Mouse (Mus musculus): Measurements from ENCODE around the gene Tmed6.
"Not testable (repeated sequence)": the region's sequence is repeated elsewhere in the genome, so short reads cannot be mapped to it uniquely, and the experiment has no call there.

Gene Tmed6

DNA sequence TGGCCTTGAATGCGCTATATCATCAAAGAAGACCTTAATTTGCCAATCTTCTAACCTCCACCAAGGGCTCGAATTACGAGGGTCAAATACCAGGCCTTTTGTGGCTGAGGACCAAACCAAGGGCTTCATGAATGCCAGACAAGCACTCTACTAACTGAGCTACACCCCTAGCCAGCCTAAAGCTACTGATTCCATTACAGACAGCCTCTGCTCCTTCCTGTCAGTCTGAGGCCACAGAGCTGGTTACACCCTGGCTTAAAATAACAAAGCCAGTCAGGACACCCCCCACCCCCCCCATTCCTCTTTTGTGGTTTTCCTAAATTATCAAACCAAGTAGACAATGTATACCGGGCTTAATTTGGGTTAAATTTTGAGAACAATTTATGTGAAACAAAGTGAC is 8.3 kb upstream of the Tmed6 start:
- DNase-seq, result no peak

GRCm38 (mm10) chr8:107062613-107063012 is 2.8 kb downstream of the Tmed6 start:
- DNase-seq, result no peak

- DNase-seq, result no peak
These were observed 8.5 kb downstream of the Tmed6 start for GRCm38 (mm10) chr8:107056973-107057369.

DNA sequence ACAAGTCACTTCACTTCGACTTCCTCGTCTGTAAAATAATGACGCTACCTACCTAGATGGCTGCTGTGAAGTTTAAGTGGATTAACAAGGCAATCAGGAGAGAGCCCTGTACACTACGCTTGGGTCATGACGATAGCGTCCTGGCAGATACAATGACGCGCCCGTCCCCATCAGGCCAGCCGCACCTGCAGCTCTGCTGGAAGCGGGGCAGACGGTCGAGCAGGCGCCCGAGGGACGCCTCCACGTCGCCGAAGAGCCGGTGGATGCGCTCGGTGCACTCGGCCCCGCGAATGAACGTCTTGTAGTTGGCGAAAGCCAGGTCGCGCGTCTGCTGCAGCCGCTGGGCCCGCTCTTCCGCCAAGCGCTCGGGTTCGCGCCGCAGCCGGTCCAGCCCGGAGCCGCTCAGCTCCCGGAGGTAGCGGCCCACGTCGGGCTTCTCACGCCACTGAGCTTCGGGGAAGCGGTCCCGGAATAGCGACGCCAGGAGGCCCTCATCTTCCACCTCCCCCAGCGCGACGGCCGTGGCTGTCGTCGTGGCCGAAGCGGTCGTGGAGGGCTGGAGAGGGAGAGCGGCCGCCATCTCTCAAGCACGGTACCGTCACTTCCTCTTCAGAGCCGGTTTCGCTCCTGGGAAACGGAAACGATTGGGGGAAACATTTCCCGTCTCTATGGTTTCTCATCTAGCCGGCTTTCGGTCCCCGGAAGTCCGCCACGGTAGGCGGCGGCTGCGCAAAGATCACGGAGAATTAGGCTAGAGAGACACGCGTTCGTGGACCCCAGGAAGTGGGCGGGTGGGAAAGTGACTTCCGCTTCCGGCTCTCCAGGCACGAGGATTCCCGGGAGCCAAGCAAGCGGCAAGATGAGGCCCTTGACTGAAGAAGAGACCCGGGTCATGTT is 9.1 kb downstream of the Tmed6 start, which contains the start of the genes Cog8 and Nip7:
TSS of gene Cog8 (minus strand) at position 614 of the 897 bp plus-strand sequence.
TSS of gene Nip7 (plus strand) at position 802 of the 897 bp plus-strand sequence.
- peak; percentile 96 to 98 for DNase-seq

GRCm38 (mm10) chr8:107052046-107052445 is 13.4 kb downstream of the Tmed6 start:
- DNase-seq, result no peak

DNA sequence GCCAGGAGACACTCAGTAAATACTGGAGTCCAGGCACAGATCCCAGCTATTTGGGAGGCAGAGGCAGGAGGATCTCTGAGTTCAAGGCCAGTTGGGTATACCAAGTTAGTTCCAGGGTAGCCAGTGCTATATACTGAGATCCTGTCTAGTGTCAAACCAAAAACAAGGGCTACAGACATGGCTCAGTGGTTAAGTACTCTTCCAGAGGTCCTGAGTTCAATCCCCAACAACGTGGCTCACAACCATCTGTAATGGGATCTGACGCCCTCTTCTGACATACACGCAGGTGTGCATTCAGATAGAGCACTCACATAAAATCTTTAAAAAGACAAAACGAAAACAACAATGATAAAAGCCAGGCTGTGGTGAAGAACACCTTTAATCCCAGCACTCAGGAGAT is 16.0 kb downstream of the Tmed6 start:
- DNase-seq, result no peak

DNA sequence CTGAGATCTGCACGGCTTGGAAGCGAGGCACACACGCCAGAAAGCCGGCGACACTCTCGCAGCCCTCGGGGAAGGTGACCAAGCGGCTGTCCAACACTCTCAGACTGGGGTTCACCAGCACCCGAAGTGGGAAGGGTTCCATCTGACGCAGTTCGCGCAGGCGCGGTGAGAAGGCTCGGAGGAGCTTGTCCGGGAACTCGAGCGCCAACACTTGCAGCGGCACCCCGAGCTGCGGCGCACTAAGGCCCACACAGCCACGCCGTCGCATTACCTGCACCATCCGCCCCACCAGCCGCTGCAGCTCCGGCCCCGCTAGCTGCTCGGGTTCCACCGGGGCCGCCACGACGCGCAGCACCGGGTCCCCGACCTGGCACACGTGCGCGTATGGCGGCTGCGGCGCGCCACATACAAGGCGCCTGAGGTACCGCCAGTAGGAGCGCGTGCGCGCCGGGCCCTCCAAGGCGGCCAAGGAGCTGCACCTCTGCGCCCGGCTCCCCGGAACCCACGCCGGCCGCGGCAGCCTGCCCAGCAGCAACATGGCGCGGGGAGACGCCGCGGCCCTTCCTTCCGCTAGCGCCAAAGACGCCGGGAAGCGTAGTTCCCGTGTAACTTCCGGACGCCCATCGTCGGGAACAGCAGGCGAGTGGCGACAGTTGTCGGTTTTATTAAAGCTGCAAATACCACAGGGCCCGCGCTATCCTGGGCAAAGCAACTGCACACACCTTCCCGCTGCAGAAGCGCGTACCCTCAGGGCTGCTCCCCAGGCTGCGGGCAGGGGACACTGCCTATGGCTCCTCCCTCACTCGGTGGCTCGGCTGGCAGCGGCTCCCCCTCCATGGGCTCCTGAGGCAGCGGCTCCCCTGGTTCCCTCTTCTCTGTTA is 17.1 kb downstream of the Tmed6 start, which contains the start of gene Pdf:
TSS of gene Pdf (minus strand) at position 554 of the 881 bp plus-strand sequence.
- peak; percentile 85 to 86 for DNase-seq

- DNase-seq, result no peak
These were observed 18.5 kb downstream of the Tmed6 start for GRCm38 (mm10) chr8:107046976-107047375.

- no peak for DNase-seq
These were observed 20.0 kb downstream of the Tmed6 start for GRCm38 (mm10) chr8:107045478-107045877.

DNA sequence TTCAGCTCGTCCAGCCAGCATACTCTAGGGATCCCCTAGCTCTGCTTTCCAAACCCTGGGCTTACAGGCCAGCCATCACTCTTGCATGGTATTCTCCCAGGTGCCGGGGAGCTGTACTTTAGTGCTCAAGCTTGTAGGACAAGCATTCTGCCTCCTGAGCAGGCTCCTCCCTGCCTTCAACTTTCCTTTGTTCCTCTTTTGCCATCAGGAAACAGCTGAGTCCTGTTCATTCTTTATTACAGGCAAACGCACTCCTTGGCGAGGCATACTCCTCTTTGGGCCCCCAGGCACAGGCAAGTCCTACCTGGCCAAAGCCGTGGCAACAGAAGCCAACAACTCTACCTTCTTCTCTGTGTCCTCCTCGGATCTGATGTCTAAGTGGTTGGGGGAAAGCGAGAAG is 24.8 kb downstream of the Tmed6 start:
- DNase-seq, result no peak

DNA sequence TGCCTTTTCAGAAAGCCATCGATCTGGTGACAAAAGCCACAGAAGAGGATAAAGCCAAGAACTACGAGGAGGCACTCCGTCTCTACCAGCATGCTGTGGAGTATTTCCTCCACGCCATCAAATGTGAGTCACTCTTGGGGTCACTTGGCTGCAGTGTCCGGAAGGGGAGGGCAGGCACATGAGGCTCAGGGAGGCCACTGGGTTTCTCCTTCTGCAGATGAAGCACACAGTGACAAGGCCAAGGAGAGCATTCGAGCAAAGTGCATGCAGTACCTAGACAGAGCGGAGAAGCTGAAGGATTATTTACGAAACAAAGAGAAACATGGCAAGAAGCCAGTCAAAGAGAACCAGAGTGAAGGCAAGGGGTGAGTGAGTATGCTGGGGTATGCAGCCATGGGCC is 28.8 kb downstream of the Tmed6 start:
- DNase-seq, result no peak

- no peak for DNase-seq
These were observed 29.8 kb downstream of the Tmed6 start for GRCm38 (mm10) chr8:107035641-107036040.

DNA sequence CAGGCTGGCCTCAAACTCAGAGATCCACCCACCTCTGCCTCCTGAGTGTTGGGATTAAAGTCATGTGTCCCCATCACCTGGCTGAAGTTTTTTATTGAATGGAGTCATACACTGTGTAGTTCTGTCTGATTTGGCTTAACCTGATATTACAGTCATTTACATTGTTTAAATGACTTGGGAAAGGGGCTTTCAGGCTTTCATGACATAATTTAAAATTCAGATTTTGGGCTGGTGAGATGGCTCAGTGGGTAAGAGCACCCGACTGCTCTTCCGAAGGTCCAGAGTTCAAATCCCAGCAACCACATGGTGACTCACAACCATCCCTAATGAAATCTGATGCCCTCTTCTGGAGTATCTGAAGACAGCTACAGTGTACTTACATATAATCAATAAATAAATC is 31.8 kb downstream of the Tmed6 start:
- not testable (repeated sequence) for DNase-seq

GRCm38 (mm10) chr8:107031577-107032090 is 33.8 kb downstream of the Tmed6 start:
- no peak for DNase-seq

DNA sequence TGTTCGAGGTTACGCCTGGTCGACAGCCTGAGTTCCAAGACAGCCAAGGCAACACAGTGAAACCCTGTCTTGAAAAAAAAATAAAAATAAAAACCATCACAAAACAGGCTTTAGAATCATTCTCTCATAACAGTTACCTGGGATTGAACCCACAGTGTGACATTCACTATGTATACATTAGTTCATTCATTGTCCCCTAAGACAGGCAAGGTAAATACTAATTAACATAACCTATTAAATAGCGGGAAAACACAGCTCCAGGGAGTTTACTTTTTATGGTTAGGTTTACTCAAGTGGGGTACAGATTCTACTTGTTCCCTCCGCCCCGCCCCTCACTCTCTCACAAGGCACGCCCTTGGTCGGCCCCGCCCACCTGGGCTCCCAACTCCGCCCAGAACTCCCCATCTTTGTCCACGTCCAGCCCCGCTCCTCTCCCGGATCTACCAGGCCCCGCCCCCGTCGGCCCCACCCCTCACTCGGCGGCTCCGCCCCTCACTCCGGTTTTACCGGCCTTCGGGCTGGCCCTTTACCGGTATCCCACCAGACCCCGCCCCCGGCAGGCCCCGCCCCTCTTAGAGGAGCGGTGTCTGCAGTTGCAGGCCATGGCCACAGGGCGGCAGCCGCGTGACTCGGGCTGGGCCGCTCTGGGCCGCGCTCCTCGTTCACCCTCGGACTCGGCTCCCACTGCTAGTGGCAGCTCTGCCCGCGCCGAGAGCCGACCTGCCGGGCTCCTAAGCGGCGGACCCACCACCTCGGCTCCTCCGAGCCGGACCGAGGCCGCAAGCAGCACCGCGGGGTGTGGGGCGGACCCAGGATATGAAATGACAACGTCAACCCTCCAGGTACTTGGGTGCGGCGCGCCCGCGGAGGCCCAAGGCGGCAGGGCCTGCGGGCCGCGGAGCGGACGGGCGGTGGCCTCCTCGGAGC is 34.5 kb downstream of the Tmed6 start, which contains the start of gene Vps4a:
TSS of gene Vps4a (plus strand) at position 573 of the 927 bp plus-strand sequence.
- peak; percentile 93 to 98 for DNase-seq

- DNase-seq, result no peak
These were observed 35.4 kb downstream of the Tmed6 start for GRCm38 (mm10) chr8:107030058-107030457.

GRCm38 (mm10) chr8:107029310-107029709 is 36.1 kb downstream of the Tmed6 start:
- DNase-seq, result no peak

DNA sequence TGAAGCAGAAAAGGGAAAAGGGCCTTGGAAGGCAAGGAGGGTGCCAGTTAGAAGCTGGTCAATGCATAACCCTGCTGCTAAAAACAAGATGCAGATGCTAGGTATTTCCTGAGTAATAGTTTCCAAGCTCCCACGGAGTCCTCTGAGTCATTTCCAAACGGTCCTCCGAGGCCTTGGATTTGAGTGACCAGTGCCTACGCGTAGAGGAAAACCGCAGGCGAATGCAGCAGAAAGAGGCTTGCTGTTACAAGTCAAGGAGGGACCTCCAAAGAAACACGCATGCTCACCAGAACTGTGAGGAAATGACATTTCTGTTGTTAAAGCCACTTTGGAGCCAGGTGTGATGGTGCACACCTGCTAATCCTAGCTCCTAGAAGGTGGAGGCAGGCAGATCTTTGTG is 42.0 kb downstream of the Tmed6 start:
- DNase-seq, result no peak

- DNase-seq, result no peak
These were observed 50.5 kb downstream of the Tmed6 start for GRCm38 (mm10) chr8:107014915-107015314.

GRCm38 (mm10) chr8:107012666-107013065 is 52.8 kb downstream of the Tmed6 start:
- DNase-seq, result no peak
